Mouse (Mus musculus): ENCODE data around the gene Islr2.

DNA sequence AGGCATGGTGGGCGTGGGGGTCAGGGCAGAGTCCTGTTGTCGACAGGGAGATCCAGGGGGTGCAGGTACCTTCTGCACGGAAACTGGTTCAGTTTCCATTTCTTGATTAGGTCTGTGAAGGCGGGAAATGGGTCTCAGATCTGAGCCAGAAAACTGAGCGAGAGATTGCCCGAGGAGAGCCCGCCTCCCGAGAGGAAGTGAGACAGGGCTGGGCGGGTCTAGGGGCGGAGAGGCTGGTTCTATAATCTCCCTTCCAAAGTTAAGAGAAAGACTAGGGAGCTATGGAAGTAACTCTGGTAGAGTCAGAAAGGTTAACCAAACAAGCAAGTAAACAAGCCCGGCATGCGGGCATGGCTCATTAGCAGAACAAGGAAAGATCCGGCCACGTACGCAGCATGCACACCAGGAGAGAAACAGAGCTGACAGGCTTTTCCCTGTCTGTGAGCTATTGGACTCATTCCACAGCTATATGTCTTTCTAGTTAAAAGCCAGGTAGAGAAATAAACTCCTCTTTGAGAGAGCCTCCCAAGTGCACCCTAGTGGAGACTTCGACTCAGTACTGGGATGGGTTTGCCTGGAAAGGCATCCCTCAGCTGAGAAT lies 45.6 kb upstream of the Islr2 start, which contains the start of gene Pml:
- peak; percentile 42 for TF ChIP-seq CTCF (IDR thresholded peaks at IDR 0.05; ENCODE audit: low read depth)
- TF ChIP-seq EP300 (IDR thresholded peaks at IDR 0.05; ENCODE audit: low read depth) = peak; percentile 43; the same call in 1 of the 2 replicates
